Mouse (Mus musculus): ENCODE measurements around the gene Noct.
"Not testable (repeated sequence)": the region's sequence is repeated elsewhere in the genome, so short reads cannot be mapped to it uniquely, and the experiment has no call there.

The Noct gene

GRCm38 (mm10) chr3:51206521-51206920 is 17.7 kb upstream of the Noct start:
- DNase-seq: peak; percentile 21

- DNase-seq: no peak
Measured at GRCm38 (mm10) chr3:51208633-51209032, 15.6 kb upstream of the Noct start.

- no peak for DNase-seq
Measured at GRCm38 (mm10) chr3:51209503-51210314, 14.5 kb upstream of the Noct start.

GRCm38 (mm10) chr3:51210485-51210884 is 13.8 kb upstream of the Noct start:
- DNase-seq: no peak

GRCm38 (mm10) chr3:51213111-51213510 is 11.1 kb upstream of the Noct start:
- no peak for DNase-seq

- DNase-seq: no peak
Measured at GRCm38 (mm10) chr3:51215681-51216080, 8.6 kb upstream of the Noct start.

- not testable (repeated sequence) for DNase-seq
Measured at GRCm38 (mm10) chr3:51216351-51216750, 7.9 kb upstream of the Noct start.

- not testable (repeated sequence) for DNase-seq
Measured at GRCm38 (mm10) chr3:51218385-51218784, 5.9 kb upstream of the Noct start.

GRCm38 (mm10) chr3:51219213-51219612 is 5.0 kb upstream of the Noct start:
- no peak for DNase-seq

GRCm38 (mm10) chr3:51220846-51221245 is 3.4 kb upstream of the Noct start:
- DNase-seq: no peak

GRCm38 (mm10) chr3:51221847-51222246 is 2.4 kb upstream of the Noct start:
- no peak for DNase-seq

GRCm38 (mm10) chr3:51222302-51222701 is 1.9 kb upstream of the Noct start:
- no peak for DNase-seq

GRCm38 (mm10) chr3:51222834-51223460 is 1.3 kb upstream of the Noct start:
- DNase-seq: no peak

- no peak for DNase-seq
Measured at GRCm38 (mm10) chr3:51223556-51223955, 691 bp upstream of the Noct start.

GRCm38 (mm10) chr3:51225226-51225750 is 1.0 kb downstream of the Noct start:
- DNase-seq: no peak

- no peak for DNase-seq
Measured at GRCm38 (mm10) chr3:51225979-51226378, 1.7 kb downstream of the Noct start.

GRCm38 (mm10) chr3:51226601-51227000 is 2.4 kb downstream of the Noct start:
- no peak for DNase-seq

GRCm38 (mm10) chr3:51228038-51228820 is 4.0 kb downstream of the Noct start:
- peak; percentile 20 for DNase-seq

- DNase-seq: no peak
Measured at GRCm38 (mm10) chr3:51228821-51229205, 4.6 kb downstream of the Noct start.

GRCm38 (mm10) chr3:51229226-51229625 is 5.0 kb downstream of the Noct start:
- no peak for DNase-seq

- no peak for DNase-seq
Measured at GRCm38 (mm10) chr3:51230146-51230835, 6.0 kb downstream of the Noct start.

- DNase-seq: no peak
Measured at GRCm38 (mm10) chr3:51230886-51231285, 6.6 kb downstream of the Noct start.

GRCm38 (mm10) chr3:51231499-51231898 is 7.3 kb downstream of the Noct start:
- no peak for DNase-seq
